Mouse (Mus musculus): Measurements from ENCODE around the gene Slc37a3.

Gene Slc37a3

GRCm38 (mm10) chr6:39319061-39319761, 58.3 kb downstream of the Slc37a3 start:
- DNase-seq (ENCODE audit: low read depth, low spot score), result no peak

DNA sequence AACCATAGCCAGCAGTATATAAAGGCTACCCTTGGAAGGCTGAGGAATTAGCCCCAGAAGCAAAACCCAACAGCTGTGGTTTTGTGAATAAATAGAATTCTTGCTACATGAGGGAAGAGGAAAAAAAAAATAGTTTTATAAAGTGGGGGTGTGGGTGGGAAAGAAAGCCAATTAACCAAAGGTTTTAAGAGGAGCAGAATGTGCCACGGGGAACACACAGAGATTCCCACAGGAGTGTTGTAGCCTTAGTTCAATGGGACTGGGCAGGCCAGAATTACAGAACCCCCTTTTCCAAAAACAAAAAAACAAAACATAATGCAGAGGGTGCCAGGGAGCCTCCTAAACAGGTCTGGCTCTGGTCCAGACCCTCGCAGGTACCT, 58.9 kb downstream of the Slc37a3 start:
- no peak for DNase-seq (ENCODE audit: low read depth, low spot score)

DNA sequence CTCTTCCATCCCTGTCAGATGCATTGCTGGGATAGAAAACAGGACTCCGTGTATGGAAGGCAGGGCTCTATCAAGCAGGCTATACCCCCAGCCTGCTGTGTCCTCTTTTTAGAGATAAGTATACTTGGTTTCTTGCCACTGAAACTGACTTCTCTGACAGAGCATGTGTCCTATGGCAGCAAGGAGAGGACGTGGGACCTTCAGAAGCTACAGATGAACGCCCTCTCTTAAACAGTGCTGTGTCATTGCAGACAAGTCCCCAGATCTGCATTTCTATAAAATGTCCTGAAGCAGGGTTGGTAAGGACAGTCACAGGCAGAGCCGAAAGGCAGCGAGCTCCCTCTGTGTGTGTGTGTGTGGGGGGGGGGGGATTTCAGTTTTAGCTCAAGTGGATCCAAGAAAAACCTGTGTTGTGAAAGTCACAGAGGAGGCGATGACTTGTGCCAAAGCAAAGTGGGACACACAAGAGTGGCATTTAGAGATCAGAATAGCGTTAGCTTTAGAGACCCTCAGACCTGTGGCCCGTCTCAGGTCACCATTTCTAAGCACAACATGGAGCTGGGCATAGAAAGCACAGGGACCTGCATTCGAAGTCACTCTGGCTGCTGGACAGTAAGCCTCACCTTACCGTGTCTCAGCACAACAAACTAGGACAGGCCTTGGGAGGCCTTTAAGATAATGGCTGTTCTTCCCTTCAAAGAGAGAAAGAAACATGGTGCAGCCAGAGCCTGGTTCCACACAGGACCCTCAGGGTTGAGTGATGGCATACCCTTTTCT, 59.4 kb downstream of the Slc37a3 start:
- no peak for DNase-seq (ENCODE audit: low read depth, low spot score)

DNA sequence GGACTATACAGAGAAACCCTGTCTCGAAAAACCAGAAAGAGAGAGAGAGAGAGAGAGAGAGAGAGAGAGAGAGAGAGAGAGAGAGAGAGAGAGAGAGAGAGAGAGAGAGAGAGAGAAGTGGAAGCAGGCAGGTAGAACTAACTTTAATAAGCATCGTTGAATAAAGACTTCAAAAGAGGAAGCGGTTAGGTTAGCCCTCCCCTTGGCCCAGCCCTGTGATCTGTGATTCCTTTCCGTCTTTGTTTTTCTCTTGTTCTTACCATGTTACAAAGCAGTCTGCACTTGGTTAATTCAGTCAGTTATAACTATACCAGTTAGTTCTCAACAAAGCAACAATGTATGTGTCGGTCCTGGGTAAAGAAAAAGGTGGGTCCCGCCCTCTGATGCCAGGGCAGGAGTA, 61.4 kb downstream of the Slc37a3 start:
- DNase-seq (ENCODE audit: low read depth, low spot score), result peak; percentile 68

DNA sequence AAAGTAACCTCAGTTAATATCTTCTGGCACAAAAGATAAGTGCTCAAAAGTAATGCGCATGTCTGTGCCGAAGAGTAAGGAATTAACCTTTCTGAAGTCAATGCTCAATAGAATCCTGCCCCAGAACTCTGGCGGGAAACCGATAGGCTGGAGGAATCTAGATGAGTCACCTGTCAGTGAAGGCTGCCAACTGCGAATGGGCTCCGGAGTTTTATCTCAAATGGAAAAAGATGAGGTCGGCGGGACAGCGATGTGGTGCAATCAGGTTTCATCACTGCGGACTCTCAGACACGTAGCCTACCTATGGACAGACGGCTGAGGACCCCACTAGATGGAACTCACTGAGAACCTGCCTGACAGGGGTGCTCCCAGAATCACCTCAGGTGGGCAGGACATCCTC, 63.0 kb downstream of the Slc37a3 start:
- DNase-seq (ENCODE audit: low read depth, low spot score), result no peak

GRCm38 (mm10) chr6:39311786-39312185, 65.7 kb downstream of the Slc37a3 start:
- no peak for DNase-seq (ENCODE audit: low read depth, low spot score)

DNA sequence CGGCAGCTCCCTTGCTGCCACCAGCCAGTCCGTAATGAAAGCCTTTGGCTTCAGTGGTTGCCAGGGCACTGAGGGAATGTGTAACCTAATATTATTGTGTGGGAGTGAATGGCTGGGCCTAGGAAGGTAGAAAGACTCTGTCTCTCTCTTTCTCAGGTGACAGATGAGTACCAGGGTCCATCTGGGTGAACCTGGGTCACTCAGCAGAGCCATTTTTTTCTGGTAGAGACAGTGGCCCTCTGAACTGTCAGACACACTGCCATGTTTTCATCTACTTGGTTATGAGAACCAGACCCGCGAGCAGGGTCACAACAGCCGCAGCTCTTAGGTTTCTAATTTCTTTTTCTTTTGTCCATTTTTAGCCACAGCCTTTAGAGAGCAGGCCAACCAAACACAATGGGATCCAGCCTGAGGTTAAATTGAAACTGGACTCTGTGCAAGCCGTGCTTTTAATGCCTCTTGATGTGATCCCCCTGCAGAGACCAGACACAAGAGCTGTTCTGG, 73.1 kb downstream of the Slc37a3 start:
- no peak for DNase-seq (ENCODE audit: low read depth, low spot score)

DNA sequence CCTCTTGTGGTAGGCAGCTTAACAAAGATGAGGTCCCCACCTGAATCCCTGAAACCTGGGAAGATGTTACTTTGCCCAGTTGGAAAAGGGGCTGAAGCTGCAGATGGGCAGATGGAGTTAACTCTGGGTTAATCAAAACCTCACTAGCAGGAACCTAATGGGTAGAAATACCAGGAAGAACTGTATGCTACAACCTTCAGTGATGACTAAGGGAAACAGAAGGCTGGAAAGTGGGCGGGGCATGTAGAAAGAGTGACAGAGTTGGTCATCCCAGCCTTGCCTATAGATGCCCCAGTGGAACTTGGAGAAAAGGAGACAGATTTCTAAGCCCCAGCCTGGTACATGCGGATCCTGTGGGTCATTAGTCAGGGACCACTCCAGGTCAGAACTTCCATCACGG, 76.0 kb downstream of the Slc37a3 start:
- no peak for DNase-seq (ENCODE audit: low read depth, low spot score)

GRCm38 (mm10) chr6:39297079-39297478, 80.4 kb downstream of the Slc37a3 start:
- no peak for DNase-seq (ENCODE audit: low read depth, low spot score)

DNA sequence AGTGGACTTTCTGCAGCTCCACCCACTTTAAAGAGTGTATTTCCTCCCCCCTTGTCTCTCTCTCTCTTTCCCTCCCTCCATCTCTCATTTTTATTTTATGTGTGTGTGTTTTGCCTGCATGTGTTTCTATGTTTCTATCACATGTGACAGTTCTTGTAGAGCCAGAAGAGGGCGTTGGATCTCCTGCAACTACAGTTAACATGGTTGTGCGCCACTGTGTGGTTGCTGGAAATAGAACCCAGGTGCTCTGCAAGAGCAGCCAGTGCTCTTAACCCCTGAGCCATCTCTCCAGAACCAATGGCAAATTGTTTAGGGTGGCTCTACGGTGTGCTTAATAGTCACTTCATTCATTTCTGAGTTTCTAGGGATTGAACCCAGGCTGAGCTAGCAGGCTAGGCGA, 81.0 kb downstream of the Slc37a3 start:
- DNase-seq (ENCODE audit: low read depth, low spot score), result peak; percentile 46

- DNase-seq (ENCODE audit: low read depth, low spot score), result no peak
Measured at GRCm38 (mm10) chr6:39295727-39296411, 81.6 kb downstream of the Slc37a3 start.

- no peak for DNase-seq (ENCODE audit: low read depth, low spot score)
Measured at GRCm38 (mm10) chr6:39289721-39290120, 87.8 kb downstream of the Slc37a3 start.

GRCm38 (mm10) chr6:39287782-39288181, 89.7 kb downstream of the Slc37a3 start:
- no peak for DNase-seq (ENCODE audit: low read depth, low spot score)

DNA sequence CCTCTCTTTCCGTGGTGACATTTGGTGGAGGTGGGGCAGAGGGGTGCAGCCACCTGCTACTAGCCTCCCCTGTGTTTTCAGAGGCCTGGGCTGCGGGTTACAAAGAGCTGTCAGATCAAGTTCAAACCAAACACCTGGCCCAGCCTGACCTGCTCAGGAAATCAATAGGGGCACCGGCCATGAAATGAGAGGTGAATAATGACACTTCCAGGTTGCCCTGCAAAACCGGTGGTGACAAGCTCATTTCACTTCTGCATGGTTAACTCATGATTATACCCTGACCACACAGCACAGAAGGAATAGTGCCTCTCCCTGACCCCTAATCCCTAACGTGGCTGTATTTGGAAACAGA, 90.8 kb downstream of the Slc37a3 start:
- peak; percentile 53 for DNase-seq (ENCODE audit: low read depth, low spot score)

DNA sequence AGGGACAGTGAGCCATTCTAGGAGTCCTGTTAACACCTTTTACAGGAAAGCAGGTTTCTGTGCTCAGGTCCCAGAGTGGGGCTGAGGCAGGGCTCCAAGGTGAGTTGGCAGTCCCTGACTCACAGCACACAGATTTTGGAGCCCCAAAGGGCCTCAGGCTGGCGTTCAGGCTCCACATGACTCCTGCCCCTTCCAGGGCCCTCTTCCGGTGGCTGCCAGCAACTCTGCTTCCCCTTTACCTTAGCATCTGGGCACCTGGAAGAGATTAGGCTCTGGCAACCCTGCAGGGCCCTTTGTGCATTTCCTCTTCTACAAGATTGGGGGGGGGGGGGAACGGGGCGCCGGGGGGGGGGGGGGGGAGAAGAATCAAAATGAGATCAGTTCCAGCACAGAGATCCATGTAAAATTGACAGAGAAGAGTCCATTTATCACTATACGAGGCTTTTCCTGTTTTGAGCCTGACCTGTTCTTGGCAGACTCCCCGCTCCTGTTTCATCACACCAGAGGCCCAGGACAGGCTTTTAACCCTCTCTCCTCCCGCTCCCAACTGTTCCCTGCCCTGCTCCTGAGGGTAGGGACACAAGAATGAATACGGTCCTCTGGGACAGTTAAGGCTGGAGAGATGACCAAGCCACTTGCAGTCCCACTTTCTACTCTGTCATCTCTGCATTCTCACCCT, 91.3 kb downstream of the Slc37a3 start:
- DNase-seq (ENCODE audit: low read depth, low spot score), result peak; percentile 42

DNA sequence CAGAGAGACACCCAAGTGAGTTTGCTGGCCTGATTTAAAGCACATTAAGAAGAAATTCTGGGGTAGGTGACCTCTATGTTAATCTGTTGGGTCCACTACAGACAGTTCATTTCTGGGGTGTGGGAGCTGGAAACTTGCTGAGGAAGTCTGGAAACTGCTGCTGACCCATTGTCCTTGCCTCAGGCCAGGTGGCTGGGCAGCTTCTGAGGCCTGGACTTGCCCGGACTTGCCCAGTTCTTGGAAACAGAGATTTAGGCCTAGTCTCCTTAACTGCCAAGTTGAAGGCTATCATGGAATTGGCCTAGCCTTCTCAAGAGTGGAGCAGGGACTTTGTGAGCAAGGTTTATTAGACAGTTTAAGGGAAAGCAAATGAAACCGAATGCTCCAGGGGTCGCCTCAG, 92.6 kb downstream of the Slc37a3 start:
- DNase-seq (ENCODE audit: low read depth, low spot score), result no peak
